Mouse (Mus musculus) forebrain, embryonic 14.5 days (tissue): Measurements from ENCODE around the gene Rnf225. TPM values are rescaled to one million over a fixed set of nuclear protein-coding genes. Genes with fewer than 3 reads are reported as not detected.
"Not testable (repeated sequence)": the region's sequence is repeated elsewhere in the genome, so short reads cannot be mapped to it uniquely, and the experiment has no call there.

Source experiments
- ATAC-seq: fragments of 200-750 bp; cut with Nextera tagmentation; 2 replicates; pipeline ENCODE4 v1.8.0; 2017; ENCODE audit warnings: mild to moderate bottlenecking, moderate library complexity
- DNase-seq: peaks from one replicate; pipeline ENCODE4 v3.0.0-alpha.2; 2015; ENCODE audit warnings: low spot score
- H3K27ac ChIP-seq: fragments of 300-500 bp; sonication (generic); 2 replicates; pipeline ENCODE4 v1.5.1; 2014; ENCODE audit warnings: low read depth, mild to moderate bottlenecking, control low read depth, low read length, moderate library complexity
- H3K27me3 ChIP-seq: fragments of 300-500 bp; sonication (generic); replicated peaks from 2 replicates; pipeline ENCODE4 v1.6.1; 2014; ENCODE audit warnings: low read length, control low read depth, mixed read lengths; ENCODE audit not compliant: control insufficient read depth, insufficient read depth
- H3K36me3 ChIP-seq: fragments of 300-500 bp; sonication (generic); 2 replicates; pipeline ENCODE4 v1.6.1; 2014; ENCODE audit warnings: low read length, control low read depth; ENCODE audit not compliant: control insufficient read depth, insufficient read depth
- H3K4me1 ChIP-seq: fragments of 300-500 bp; sonication (generic); 2 replicates; pipeline ENCODE4 v1.6.1; 2014; ENCODE audit warnings: antibody characterized with exemption, low read length, control low read depth; ENCODE audit not compliant: control insufficient read depth, insufficient read depth
- H3K4me2 ChIP-seq: fragments of 300-500 bp; sonication (generic); 2 replicates; pipeline ENCODE4 v1.6.1; 2014; ENCODE audit warnings: mild to moderate bottlenecking, control low read depth, low read length
- H3K4me3 ChIP-seq: fragments of 300-500 bp; sonication (generic); 2 replicates; pipeline ENCODE4 v1.5.1; 2014; ENCODE audit warnings: low read depth, low read length, control low read depth
- H3K9ac ChIP-seq: fragments of 300-500 bp; sonication (generic); 2 replicates; pipeline ENCODE4 v1.6.1; 2014; ENCODE audit warnings: mild to moderate bottlenecking, low read length, control low read depth, moderate library complexity
- H3K9me3 ChIP-seq: fragments of 300-500 bp; sonication (generic); replicated peaks from 2 replicates; pipeline ENCODE4 v1.6.1; 2016; ENCODE audit warnings: low read length, control low read depth, mixed read lengths; ENCODE audit not compliant: control insufficient read depth
- WGBS: fragments of 180-500 bp; shearing (Covaris S2); extraction: QIAGEN DNeasy Blood & Tissue Kit; methylation state at CpG from one replicate; pipeline ENCODE4 v1.1.7; 2014; 5-methylcytosine and 5-hydroxymethylcytosine counted together
- polyA plus RNA-seq: library from polyadenylated mRNA; unstranded; fragments of >200 nt; fragmentation: Nextera tagmentation; extraction: Ambion mirVana; gene quantifications from 2 replicates; pipeline ENCODE4 v1.2.1, GENCODE M21; 2014

Rnf225 gene
- 0.48 and 0.57 TPM in 2 replicates for polyA plus RNA-seq

- ATAC-seq = no peak
- H3K9ac ChIP-seq = peak within 1 kb of the TSS; percentile 48
Observed at GRCm38 (mm10) chr7:12927191-12927680, at the start of gene Rnf225. Gene Rnf225 (plus strand): TSS chr7:12927416.

GRCm38 (mm10) chr7:12880036-12880435 is 47.2 kb upstream of the Rnf225 start:
- H3K36me3 ChIP-seq = peaks cover 10% of the 10 kb centered on the region; the same call in 1 of the 2 replicates
- H3K27me3 ChIP-seq = no peaks in the 10 kb centered on the region
- no peak for DNase-seq
- H3K9ac ChIP-seq = no peak overlapping the region
- peaks cover 11% of the 10 kb centered on the region for H3K4me1 ChIP-seq
- H3K9me3 ChIP-seq = no peaks in the 10 kb centered on the region
- no peak overlapping the region for H3K27ac ChIP-seq
- no peak overlapping the region; the same call in 1 of the 2 replicates for H3K4me2 ChIP-seq
- no peak overlapping the region for H3K4me3 ChIP-seq
- no peak for ATAC-seq

More at GRCm38 (mm10) chr7:12927191-12927680, at the start of gene Rnf225:
- H3K4me2 ChIP-seq = peak within 1 kb of the TSS; percentile 40
- no peaks in the 10 kb centered on the region for H3K9me3 ChIP-seq
- H3K27me3 ChIP-seq = peaks cover 10% of the 10 kb centered on the region; the same call in 1 of the 2 replicates
- H3K27ac ChIP-seq = no peak within 1 kb of the TSS
- H3K4me1 ChIP-seq = peaks cover 7% of the 10 kb centered on the region
- peak; percentile 2 for DNase-seq
- 24% methylated on average over 8 of the region's 8 CpGs for WGBS
- peak within 1 kb of the TSS; percentile 9; the same call in 1 of the 2 replicates for H3K4me3 ChIP-seq
- peaks cover 49% of the 10 kb centered on the region for H3K36me3 ChIP-seq

GRCm38 (mm10) chr7:12880497-12880896 is 46.7 kb upstream of the Rnf225 start:
- DNase-seq, H3K9me3 ChIP-seq, H3K27me3 ChIP-seq, H3K27ac ChIP-seq: not testable (repeated sequence)
- Histone ChIP-seq H3K9ac (peak overlapping the region; percentile 90), H3K36me3 (peaks cover 15% of the 10 kb centered on the region), H3K4me3 (peak overlapping the region; percentile 78), H3K4me2 (peak overlapping the region; percentile 83), H3K4me1 (peaks cover 11% of the 10 kb centered on the region)
- peak; percentile 30; the same call in 1 of the 2 replicates for ATAC-seq
- 44% methylated on average over 8 of the region's 8 CpGs for WGBS

GRCm38 (mm10) chr7:12880911-12881660 is 46.1 kb upstream of the Rnf225 start, which contains the start of gene Zfp128:
Gene Zfp128 (plus strand): TSS chr7:12881177.
- DNase-seq (peak; percentile 98), ATAC-seq (peak; percentile 100)
- Histone ChIP-seq H3K4me2 (peak within 1 kb of the TSS; percentile 83), H3K36me3 (peaks cover 21% of the 10 kb centered on the region), H3K4me1 (peaks cover 11% of the 10 kb centered on the region), H3K27me3 (no peaks in the 10 kb centered on the region), H3K9me3 (no peaks in the 10 kb centered on the region), H3K9ac (peak within 1 kb of the TSS; percentile 90), H3K4me3 (peak within 1 kb of the TSS; percentile 78), H3K27ac (no peak within 1 kb of the TSS)
- WGBS = under 1% methylated on average over 35 of the region's 35 CpGs

GRCm38 (mm10) chr7:12886563-12887266 is 40.5 kb upstream of the Rnf225 start:
- no peak overlapping the region for H3K4me2 ChIP-seq
- peaks cover 68% of the 10 kb centered on the region for H3K36me3 ChIP-seq
- H3K27ac ChIP-seq = no peak overlapping the region
- H3K4me3 ChIP-seq = no peak overlapping the region
- H3K9ac ChIP-seq = no peak overlapping the region
- DNase-seq = no peak
- H3K27me3 ChIP-seq = no peaks in the 10 kb centered on the region
- ATAC-seq = no peak
- WGBS = 93% methylated on average over 12 of the region's 12 CpGs
- H3K4me1 ChIP-seq = peaks cover 8% of the 10 kb centered on the region
- H3K9me3 ChIP-seq = no peaks in the 10 kb centered on the region

GRCm38 (mm10) chr7:12887585-12887984 is 39.6 kb upstream of the Rnf225 start:
- Histone ChIP-seq H3K4me3 (no peak overlapping the region), H3K36me3 (peaks cover 75% of the 10 kb centered on the region), H3K27me3 (no peaks in the 10 kb centered on the region), H3K4me2 (no peak overlapping the region), H3K9ac (no peak overlapping the region), H3K9me3 (no peaks in the 10 kb centered on the region), H3K4me1 (no peaks in the 10 kb centered on the region; the same call in 1 of the 2 replicates), H3K27ac (no peak overlapping the region)
- DNase-seq (no peak), ATAC-seq (no peak)
- 98% methylated on average over 5 of the region's 5 CpGs for WGBS

- H3K4me1 ChIP-seq = no peaks in the 10 kb centered on the region
- no peaks in the 10 kb centered on the region for H3K9me3 ChIP-seq
- no peak overlapping the region for H3K9ac ChIP-seq
- WGBS = 93% methylated on average over 14 of the region's 14 CpGs
- no peak overlapping the region for H3K4me2 ChIP-seq
- no peaks in the 10 kb centered on the region for H3K27me3 ChIP-seq
- H3K27ac ChIP-seq = no peak overlapping the region
- peaks cover 56% of the 10 kb centered on the region for H3K36me3 ChIP-seq
- ATAC-seq (no peak), DNase-seq (no peak)
- H3K4me3 ChIP-seq = no peak overlapping the region
Observed at GRCm38 (mm10) chr7:12890928-12891327, 36.3 kb upstream of the Rnf225 start.

GRCm38 (mm10) chr7:12891334-12891733 is 35.9 kb upstream of the Rnf225 start:
- H3K36me3 ChIP-seq = peaks cover 52% of the 10 kb centered on the region
- no peak for ATAC-seq

More at GRCm38 (mm10) chr7:12891334-12891733, 35.9 kb upstream of the Rnf225 start:
- no peaks in the 10 kb centered on the region for H3K4me1 ChIP-seq
- no peak overlapping the region for H3K4me2 ChIP-seq
- no peak overlapping the region for H3K9ac ChIP-seq
- WGBS = 88% methylated on average over 1 of the region's 1 CpGs
- H3K9me3 ChIP-seq = no peaks in the 10 kb centered on the region
- no peaks in the 10 kb centered on the region for H3K27me3 ChIP-seq
- H3K4me3 ChIP-seq = no peak overlapping the region
- DNase-seq = no peak
- no peak overlapping the region for H3K27ac ChIP-seq
